Mouse (Mus musculus): ENCODE data around the gene Fuca2. TPM values are rescaled to one million over a fixed set of nuclear protein-coding genes. Genes with fewer than 3 reads are reported as not detected.

The Fuca2 gene
- polyA plus RNA-seq, 1 experiment, result 12.1 TPM

DNA sequence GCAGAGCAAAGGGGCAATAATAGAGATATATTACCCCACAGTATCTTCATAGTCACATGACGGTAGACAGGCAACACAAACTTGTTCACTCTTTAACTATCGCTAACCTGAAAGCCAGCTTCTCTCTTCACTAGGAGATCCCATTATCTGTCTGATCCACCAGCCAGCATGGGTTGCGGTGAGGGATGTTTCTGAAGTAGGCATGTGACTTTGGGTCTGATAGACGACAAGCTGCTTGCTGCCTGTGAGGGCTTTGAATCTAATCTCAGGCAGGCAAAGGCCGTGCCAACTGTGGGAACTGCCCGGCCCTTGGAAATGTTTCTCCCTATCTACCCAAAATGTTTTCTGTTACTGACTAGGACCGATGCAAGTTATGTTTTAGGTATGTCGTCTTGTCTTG lies 3.0 kb downstream of the Fuca2 start:
- 93% methylated on average over 8 of the region's 8 CpGs for WGBS
- H3K27ac ChIP-seq (ENCODE audit: control insufficient read depth, insufficient read depth, low read length), result no peak overlapping the region
- no peaks in the 10 kb centered on the region; the same call in 1 of the 2 replicates for H3K36me3 ChIP-seq (ENCODE audit: control insufficient read depth, insufficient read depth, low read length)
- TF ChIP-seq CTCF (IDR thresholded peaks at IDR 0.05; ENCODE audit: borderline replicate concordance, control insufficient read depth, extremely low read depth, insufficient read depth, low read length, poor library complexity), result no peak
- no peak for TF ChIP-seq POLR2A (IDR thresholded peaks at IDR 0.05; ENCODE audit: control insufficient read depth, extremely low read depth, insufficient read depth, low read length, poor library complexity)
- no peaks in the 10 kb centered on the region for H3K27me3 ChIP-seq (ENCODE audit: control insufficient read depth, insufficient read depth, low read length)
- peaks cover 22% of the 10 kb centered on the region for H3K4me1 ChIP-seq (replicated peaks; ENCODE audit: control insufficient read depth, insufficient read depth, low read length)
- H3K4me3 ChIP-seq (ENCODE audit: control insufficient read depth, insufficient read depth, low read length), result no peak overlapping the region
- DNase-seq, result no peak

- no peaks in the 10 kb centered on the region for H3K4me1 ChIP-seq (replicated peaks; ENCODE audit: control insufficient read depth, insufficient read depth, low read length)
- TF ChIP-seq CTCF (IDR thresholded peaks at IDR 0.05; ENCODE audit: borderline replicate concordance, control insufficient read depth, extremely low read depth, insufficient read depth, low read length, poor library complexity) (no peak), POLR2A (IDR thresholded peaks at IDR 0.05; ENCODE audit: control insufficient read depth, extremely low read depth, insufficient read depth, low read length, poor library complexity) (no peak)
- H3K36me3 ChIP-seq (ENCODE audit: control insufficient read depth, insufficient read depth, low read length), result no peaks in the 10 kb centered on the region
- H3K27ac ChIP-seq (ENCODE audit: control insufficient read depth, insufficient read depth, low read length), result no peak overlapping the region
- WGBS, result 94% methylated on average over 4 of the region's 4 CpGs
- no peak for DNase-seq
- H3K4me3 ChIP-seq (ENCODE audit: control insufficient read depth, insufficient read depth, low read length), result no peak overlapping the region
- no peaks in the 10 kb centered on the region for H3K27me3 ChIP-seq (ENCODE audit: control insufficient read depth, insufficient read depth, low read length)
Measured at GRCm38 (mm10) chr10:13521857-13522256, 22.5 kb downstream of the Fuca2 start.

GRCm38 (mm10) chr10:13528155-13528554 lies 28.8 kb downstream of the Fuca2 start:
- WGBS, result 97% methylated on average over 4 of the region's 4 CpGs
- TF ChIP-seq CTCF (IDR thresholded peaks at IDR 0.05; ENCODE audit: borderline replicate concordance, control insufficient read depth, extremely low read depth, insufficient read depth, low read length, poor library complexity), result no peak
- TF ChIP-seq POLR2A (IDR thresholded peaks at IDR 0.05; ENCODE audit: control insufficient read depth, extremely low read depth, insufficient read depth, low read length, poor library complexity), result no peak

DNA sequence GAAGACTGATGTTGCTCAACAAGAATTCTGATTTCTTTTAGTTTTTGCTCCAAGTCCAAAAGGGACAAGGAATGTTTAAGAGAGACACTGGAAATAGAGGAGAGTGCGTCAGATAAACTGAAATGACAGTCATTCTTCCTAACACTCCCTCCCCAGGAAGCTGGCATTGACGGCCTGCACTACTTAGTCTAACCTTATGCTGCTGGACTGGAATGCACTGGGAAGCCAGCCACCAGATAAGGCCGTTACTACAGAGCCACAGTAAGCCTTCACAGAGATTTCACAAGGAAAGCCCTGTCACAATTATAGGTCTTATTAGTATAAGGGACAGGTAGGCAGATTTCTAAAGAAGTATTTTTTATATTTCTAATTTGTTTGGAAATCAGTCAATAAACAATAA lies 35.4 kb downstream of the Fuca2 start:
- TF ChIP-seq CTCF (IDR thresholded peaks at IDR 0.05; ENCODE audit: borderline replicate concordance, control insufficient read depth, extremely low read depth, insufficient read depth, low read length, poor library complexity) (no peak), POLR2A (IDR thresholded peaks at IDR 0.05; ENCODE audit: control insufficient read depth, extremely low read depth, insufficient read depth, low read length, poor library complexity) (no peak)
- no peak for DNase-seq
- H3K27ac ChIP-seq (ENCODE audit: control insufficient read depth, insufficient read depth, low read length), result no peak overlapping the region
- 98% methylated on average over 3 of the region's 3 CpGs for whole genome bisulfite sequencing
- no peaks in the 10 kb centered on the region for H3K27me3 ChIP-seq (ENCODE audit: control insufficient read depth, insufficient read depth, low read length)
- H3K4me3 ChIP-seq (ENCODE audit: control insufficient read depth, insufficient read depth, low read length), result no peak overlapping the region
- no peaks in the 10 kb centered on the region for H3K4me1 ChIP-seq (replicated peaks; ENCODE audit: control insufficient read depth, insufficient read depth, low read length)
- peaks cover 22% of the 10 kb centered on the region for H3K36me3 ChIP-seq (ENCODE audit: control insufficient read depth, insufficient read depth, low read length)

More at GRCm38 (mm10) chr10:13528155-13528554, 28.8 kb downstream of the Fuca2 start:
- no peak for DNase-seq
- Histone ChIP-seq H3K27me3 (ENCODE audit: control insufficient read depth, insufficient read depth, low read length) (no peaks in the 10 kb centered on the region), H3K4me3 (ENCODE audit: control insufficient read depth, insufficient read depth, low read length) (no peak overlapping the region), H3K4me1 (replicated peaks; ENCODE audit: control insufficient read depth, insufficient read depth, low read length) (no peaks in the 10 kb centered on the region), H3K36me3 (ENCODE audit: control insufficient read depth, insufficient read depth, low read length) (peaks cover 4% of the 10 kb centered on the region), H3K27ac (ENCODE audit: control insufficient read depth, insufficient read depth, low read length) (no peak overlapping the region)

GRCm38 (mm10) chr10:13536706-13537105 lies 37.4 kb downstream of the Fuca2 start:
- Histone ChIP-seq H3K27ac (ENCODE audit: control insufficient read depth, insufficient read depth, low read length) (no peak overlapping the region), H3K4me3 (ENCODE audit: control insufficient read depth, insufficient read depth, low read length) (no peak overlapping the region), H3K27me3 (ENCODE audit: control insufficient read depth, insufficient read depth, low read length) (no peaks in the 10 kb centered on the region), H3K4me1 (replicated peaks; ENCODE audit: control insufficient read depth, insufficient read depth, low read length) (no peaks in the 10 kb centered on the region), H3K36me3 (ENCODE audit: control insufficient read depth, insufficient read depth, low read length) (peaks cover 20% of the 10 kb centered on the region)
- TF ChIP-seq POLR2A (IDR thresholded peaks at IDR 0.05; ENCODE audit: control insufficient read depth, extremely low read depth, insufficient read depth, low read length, poor library complexity) (no peak), CTCF (IDR thresholded peaks at IDR 0.05; ENCODE audit: borderline replicate concordance, control insufficient read depth, extremely low read depth, insufficient read depth, low read length, poor library complexity) (no peak)
- DNase-seq, result no peak
- 97% methylated on average over 7 of the region's 7 CpGs for WGBS

GRCm38 (mm10) chr10:13539769-13540333 lies 40.5 kb downstream of the Fuca2 start:
- WGBS, result 88% methylated on average over 7 of the region's 7 CpGs
- Histone ChIP-seq H3K27ac (ENCODE audit: control insufficient read depth, insufficient read depth, low read length) (no peak overlapping the region), H3K27me3 (ENCODE audit: control insufficient read depth, insufficient read depth, low read length) (no peaks in the 10 kb centered on the region), H3K4me3 (ENCODE audit: control insufficient read depth, insufficient read depth, low read length) (no peak overlapping the region), H3K4me1 (replicated peaks; ENCODE audit: control insufficient read depth, insufficient read depth, low read length) (no peaks in the 10 kb centered on the region), H3K36me3 (ENCODE audit: control insufficient read depth, insufficient read depth, low read length) (peaks cover 26% of the 10 kb centered on the region)
- no peak for TF ChIP-seq CTCF (IDR thresholded peaks at IDR 0.05; ENCODE audit: borderline replicate concordance, control insufficient read depth, extremely low read depth, insufficient read depth, low read length, poor library complexity)
- TF ChIP-seq POLR2A (IDR thresholded peaks at IDR 0.05; ENCODE audit: control insufficient read depth, extremely low read depth, insufficient read depth, low read length, poor library complexity), result no peak
- DNase-seq, result no peak

- 96% methylated on average over 5 of the region's 5 CpGs for whole genome bisulfite sequencing
- no peak overlapping the region for H3K4me3 ChIP-seq (ENCODE audit: control insufficient read depth, insufficient read depth, low read length)
- H3K36me3 ChIP-seq (ENCODE audit: control insufficient read depth, insufficient read depth, low read length), result peaks cover 21% of the 10 kb centered on the region
- no peaks in the 10 kb centered on the region for H3K27me3 ChIP-seq (ENCODE audit: control insufficient read depth, insufficient read depth, low read length)
- DNase-seq, result no peak
- TF ChIP-seq POLR2A (IDR thresholded peaks at IDR 0.05; ENCODE audit: control insufficient read depth, extremely low read depth, insufficient read depth, low read length, poor library complexity) (no peak), CTCF (IDR thresholded peaks at IDR 0.05; ENCODE audit: borderline replicate concordance, control insufficient read depth, extremely low read depth, insufficient read depth, low read length, poor library complexity) (no peak)
- no peak overlapping the region for H3K27ac ChIP-seq (ENCODE audit: control insufficient read depth, insufficient read depth, low read length)
- no peaks in the 10 kb centered on the region for H3K4me1 ChIP-seq (replicated peaks; ENCODE audit: control insufficient read depth, insufficient read depth, low read length)
Measured at GRCm38 (mm10) chr10:13541721-13542120, 42.4 kb downstream of the Fuca2 start.

Measured in thymus, adult 2 months (tissue).